Mouse (Mus musculus): ENCODE results near the gene Tnpo1. TPM values are rescaled to one million over a fixed set of nuclear protein-coding genes. Genes with fewer than 3 reads are reported as not detected.
"Not testable (repeated sequence)": the region's sequence is repeated elsewhere in the genome, so short reads cannot be mapped to it uniquely, and the experiment has no call there.

Gene Tnpo1
- total RNA-seq, 2 experiments from 2014 or later = 73.0 to 73.3 TPM

- no peak for DNase-seq (ENCODE audit: low spot score)
- intact Hi-C loops (cut with DNase I) = no loop called here
Observed at GRCm38 (mm10) chr13:98834723-98835122, 91.5 kb downstream of the Tnpo1 start.

GRCm38 (mm10) chr13:98834199-98834598, 92.0 kb downstream of the Tnpo1 start:
- DNase-seq (ENCODE audit: low spot score) = no peak
- intact Hi-C loops (cut with DNase I) = no loop called here

- intact Hi-C loops (cut with DNase I) = no loop called here
- DNase-seq (ENCODE audit: low spot score) = no peak
Observed at GRCm38 (mm10) chr13:98832451-98833450, 93.4 kb downstream of the Tnpo1 start.

DNA sequence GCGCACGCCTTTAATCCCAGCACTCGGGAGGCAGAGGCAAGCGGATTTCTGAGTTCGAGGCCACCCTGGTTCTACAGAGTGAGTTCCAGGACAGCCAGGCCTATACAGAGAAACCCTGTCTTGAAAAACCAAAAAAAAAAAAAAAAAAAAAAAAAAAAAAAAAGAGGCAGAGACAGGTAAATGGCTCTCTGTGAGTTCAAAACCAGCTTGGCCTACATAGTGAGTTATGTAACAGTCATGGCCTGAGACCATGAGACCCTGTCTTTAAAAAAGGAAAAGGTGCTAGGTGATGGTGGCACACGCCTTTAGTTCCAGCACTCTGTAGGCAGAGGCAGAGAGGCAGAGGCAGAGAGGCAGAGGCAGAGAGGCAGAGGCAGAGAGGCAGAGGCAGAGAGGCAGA, 97.2 kb downstream of the Tnpo1 start:
- DNase-seq (ENCODE audit: low spot score); intact Hi-C loops (cut with DNase I): not testable (repeated sequence)

DNA sequence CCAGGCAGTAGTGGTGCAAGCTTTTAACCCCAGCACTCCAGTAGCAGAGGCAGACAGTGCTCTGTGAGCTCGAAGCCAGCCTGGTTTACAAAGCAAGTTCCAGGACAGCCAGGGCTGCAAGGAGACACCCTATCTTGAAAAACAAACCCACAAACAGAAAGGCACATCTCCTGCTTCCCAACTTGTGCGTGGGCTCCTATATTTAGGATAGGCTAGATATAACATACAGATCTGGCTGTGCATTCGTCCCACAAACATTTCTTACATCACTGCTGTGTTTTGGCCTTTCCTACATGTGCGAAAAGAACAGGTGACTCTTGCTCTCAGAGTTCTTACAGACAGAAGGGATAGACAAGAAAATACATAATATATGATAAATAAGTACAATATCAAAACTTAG, 100.6 kb downstream of the Tnpo1 start:
- intact Hi-C loops (cut with DNase I) = no loop called here
- no peak for DNase-seq (ENCODE audit: low spot score)

DNA sequence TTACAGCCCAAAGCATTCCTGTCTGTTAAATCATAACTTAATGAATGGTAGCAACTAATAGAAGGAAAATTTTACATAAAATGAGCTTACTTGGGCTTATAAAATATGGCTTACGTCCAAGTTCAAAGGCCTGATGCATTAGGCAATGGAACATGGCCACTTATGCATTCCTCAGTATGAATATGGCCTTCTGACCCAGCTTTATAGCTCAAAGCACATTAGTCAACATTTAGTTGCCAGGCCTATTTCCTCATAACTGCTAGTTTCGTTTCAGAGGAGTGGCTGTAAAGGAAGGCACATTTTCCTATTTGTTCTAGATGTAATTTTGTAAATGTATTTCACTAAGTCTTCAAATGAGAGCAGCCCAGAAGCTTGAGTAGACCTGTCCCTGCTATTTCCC, 107.1 kb downstream of the Tnpo1 start:
- intact Hi-C loops (cut with DNase I) = loop anchor here (5.0 kb wide), 1 partner anchor 38 kb away; no protein-coding TSS in a partner anchor

GRCm38 (mm10) chr13:98818205-98818604, 108.0 kb downstream of the Tnpo1 start:
- intact Hi-C loops (cut with DNase I) = loop anchor here (5.0 kb wide), 1 partner anchor 39 kb away; no protein-coding TSS in a partner anchor
- no peak for DNase-seq (ENCODE audit: low spot score)

More for the DNA sequence above, 107.1 kb downstream of the Tnpo1 start:
- no peak for DNase-seq (ENCODE audit: low spot score)

GRCm38 (mm10) chr13:98817766-98818165, 108.4 kb downstream of the Tnpo1 start:
- no peak for DNase-seq (ENCODE audit: low spot score)
- intact Hi-C loops (cut with DNase I) = loop anchor here (5.0 kb wide), 1 partner anchor 40 kb away; no protein-coding TSS in a partner anchor

DNA sequence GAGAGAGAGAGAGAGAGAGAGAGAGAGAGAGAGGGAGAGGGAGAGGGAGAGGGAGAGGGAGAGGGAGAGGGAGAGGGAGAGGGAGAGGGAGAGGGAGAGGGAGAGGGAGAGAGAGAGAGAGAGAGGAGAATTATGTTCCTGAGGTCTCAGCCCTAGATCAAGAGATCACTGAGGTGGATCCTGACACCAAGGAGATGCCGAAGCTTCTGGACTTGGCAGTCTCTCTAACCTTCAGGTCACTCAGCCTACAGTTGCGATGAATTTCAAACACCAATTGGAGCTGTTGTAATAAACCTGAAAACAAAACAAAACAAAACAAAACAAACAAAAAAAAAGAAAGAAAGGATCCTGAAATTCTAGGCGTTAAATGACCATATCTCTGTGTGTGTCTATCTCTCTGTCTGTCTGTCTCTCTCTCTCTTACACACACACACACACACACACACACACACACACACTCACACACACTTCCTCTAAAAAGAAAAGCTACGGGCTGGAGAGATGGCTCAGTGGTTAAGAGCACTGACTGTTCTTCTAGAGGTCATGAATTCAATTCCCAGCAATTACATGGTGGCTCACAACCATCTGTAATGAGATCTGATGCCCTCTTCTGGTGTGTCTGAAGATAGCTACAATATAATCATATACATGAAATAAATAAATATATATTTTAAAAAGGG, 109.1 kb downstream of the Tnpo1 start:
- DNase-seq (ENCODE audit: low spot score) = not testable (repeated sequence)
- intact Hi-C loops (cut with DNase I) = loop anchor here (5.0 kb wide), 1 partner anchor 40 kb away; no protein-coding TSS in a partner anchor

- DNase-seq (ENCODE audit: low spot score) = no peak
- intact Hi-C loops (cut with DNase I) = loop anchor here (5.0 kb wide), 1 partner anchor 41 kb away; no protein-coding TSS in a partner anchor
Observed at GRCm38 (mm10) chr13:98816571-98816970, 109.6 kb downstream of the Tnpo1 start.

GRCm38 (mm10) chr13:98815147-98815785, 110.9 kb downstream of the Tnpo1 start, which contains the start of gene Fcho2:
Gene Fcho2 (minus strand): TSS chr13:98815449.
- intact Hi-C loops (cut with DNase I) = loop anchor here (5.0 kb wide), 1 partner anchor 42 kb away; no protein-coding TSS in a partner anchor

DNA sequence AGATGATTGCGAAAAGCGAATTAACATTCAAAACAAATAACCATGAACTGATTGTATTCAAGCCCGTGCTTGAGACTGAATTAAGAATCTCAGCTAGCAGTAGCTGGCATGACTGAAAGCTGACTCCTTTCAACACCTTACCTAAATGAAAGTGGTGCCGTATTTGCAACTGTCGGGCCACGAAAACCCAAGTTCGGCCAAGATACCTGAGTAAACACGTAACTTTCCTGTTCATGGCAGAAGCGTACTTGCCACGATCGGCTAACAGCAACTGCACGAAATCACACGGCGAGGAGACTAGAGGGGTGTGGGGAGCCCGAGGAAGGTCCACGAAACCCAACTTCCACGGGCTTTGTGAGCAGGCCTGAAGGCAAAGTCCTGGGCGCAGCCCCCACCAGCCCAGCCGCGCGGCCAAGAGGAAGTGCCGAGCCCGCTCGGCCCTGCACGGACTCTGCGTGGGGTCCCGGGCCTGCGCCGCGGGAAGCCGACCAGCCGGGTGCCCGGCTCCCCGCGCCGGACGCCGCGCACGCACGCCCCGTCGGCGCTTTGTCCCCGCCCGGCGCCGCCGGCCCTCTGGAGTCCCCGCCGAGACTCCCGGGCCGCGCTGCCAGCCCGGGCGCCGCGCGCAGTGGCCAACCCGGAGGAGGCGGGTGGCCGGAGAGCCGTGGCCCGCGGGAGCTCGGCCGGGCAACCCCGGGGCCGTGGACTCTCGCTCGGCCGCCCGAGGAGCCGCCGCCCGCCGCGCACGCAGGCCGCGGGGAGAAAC, 111.7 kb downstream of the Tnpo1 start:
- peak; percentile 44 for DNase-seq (ENCODE audit: low spot score)
- intact Hi-C loops (cut with DNase I) = loop anchor here (5.0 kb wide), 2 partner anchors 43 to 113 kb away; partner anchors contain the start of gene Tnpo1

More at GRCm38 (mm10) chr13:98815147-98815785, 110.9 kb downstream of the Tnpo1 start, which contains the start of gene Fcho2:
- DNase-seq (ENCODE audit: low spot score) = peak; percentile 99

DNA sequence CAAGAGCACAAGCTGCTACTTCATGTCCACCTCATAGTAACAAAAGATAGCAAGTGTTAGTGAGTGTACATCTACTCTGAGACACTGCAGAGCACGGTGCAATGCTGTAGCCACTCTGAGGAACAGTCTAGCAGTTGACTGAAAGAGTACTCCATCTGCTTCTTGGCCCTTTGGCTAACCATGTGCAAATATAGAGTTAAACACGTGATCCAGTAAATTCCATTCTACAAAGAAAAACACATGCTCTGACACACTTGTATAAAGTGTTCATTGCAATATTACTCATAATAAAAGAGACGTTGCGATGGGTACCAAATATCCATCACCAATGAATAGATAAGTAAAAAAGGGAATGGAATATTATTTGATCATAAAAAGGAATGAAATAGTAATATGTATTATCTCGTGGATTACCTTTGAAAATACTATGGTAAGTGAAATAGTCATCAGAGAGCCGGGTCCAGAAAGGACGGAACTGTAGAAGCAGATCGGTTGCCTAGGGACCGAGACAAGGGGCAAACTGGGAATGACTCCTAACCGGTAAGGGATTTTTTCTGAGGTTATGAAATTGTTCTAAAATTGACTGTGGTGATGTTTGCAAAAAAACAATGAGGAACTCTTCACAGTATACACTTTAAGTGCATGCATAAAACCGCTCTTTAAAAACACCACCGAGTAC, 112.4 kb downstream of the Tnpo1 start:
- intact Hi-C loops (cut with DNase I) = loop anchor here (5.0 kb wide), 1 partner anchor 114 kb away; the partner anchor contains the start of gene Tnpo1
- no peak for DNase-seq (ENCODE audit: low spot score)

GRCm38 (mm10) chr13:98813167-98813566, 113.0 kb downstream of the Tnpo1 start:
- intact Hi-C loops (cut with DNase I) = loop anchor here (5.0 kb wide), 1 partner anchor 114 kb away; the partner anchor contains the start of gene Tnpo1
- no peak for DNase-seq (ENCODE audit: low spot score)

- no peak for DNase-seq (ENCODE audit: low spot score)
- intact Hi-C loops (cut with DNase I) = loop anchor here (5.0 kb wide), 1 partner anchor 115 kb away; the partner anchor contains the start of gene Tnpo1
Observed at GRCm38 (mm10) chr13:98812285-98812684, 113.9 kb downstream of the Tnpo1 start.

DNA sequence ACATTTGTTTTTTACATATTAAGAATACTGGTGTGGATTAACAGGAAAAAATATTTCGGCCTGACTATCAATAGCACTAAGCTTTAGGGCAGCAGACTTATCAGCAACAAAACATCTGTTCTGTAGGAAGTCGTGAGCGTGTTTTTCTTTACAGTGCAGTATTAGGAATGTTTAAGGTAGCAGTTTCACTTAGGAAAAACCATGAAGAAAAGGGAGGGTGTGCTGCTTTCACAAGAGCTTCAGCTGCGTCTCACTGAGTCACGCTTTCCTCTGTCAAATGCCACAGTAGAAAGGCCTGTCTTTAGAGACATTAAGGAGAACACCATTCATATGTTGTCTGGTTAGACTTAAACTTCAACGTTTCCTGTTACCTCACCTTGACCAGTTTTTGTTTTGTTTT, 116.0 kb downstream of the Tnpo1 start:
- intact Hi-C loops (cut with DNase I) = loop anchor here (5.0 kb wide), 1 partner anchor 117 kb away; the partner anchor contains the start of gene Tnpo1
- no peak for DNase-seq (ENCODE audit: low spot score)

DNA sequence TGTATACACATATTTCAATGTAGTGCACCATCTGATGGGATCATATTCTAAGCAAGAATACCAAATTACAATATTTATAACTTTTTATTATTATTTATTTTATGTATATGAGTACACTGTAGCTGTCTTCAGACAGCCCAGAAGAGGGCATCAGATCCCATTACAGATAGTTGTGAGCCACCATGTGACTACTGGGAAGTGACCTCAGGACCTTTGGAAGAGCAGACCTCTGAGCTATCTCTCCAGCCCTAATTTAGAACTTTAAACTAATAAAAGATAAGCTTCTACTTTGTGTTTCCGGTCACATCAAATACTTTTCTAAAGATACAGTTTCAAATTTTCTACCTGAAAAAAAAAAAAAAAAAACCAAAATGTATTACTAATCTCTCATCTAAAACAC, 117.1 kb downstream of the Tnpo1 start:
- no peak for DNase-seq (ENCODE audit: low spot score)
- intact Hi-C loops (cut with DNase I) = no loop called here

GRCm38 (mm10) chr13:98804480-98804879, 121.7 kb downstream of the Tnpo1 start:
- no peak for DNase-seq (ENCODE audit: low spot score)
- intact Hi-C loops (cut with DNase I) = no loop called here

Measured in heart, postnatal 25 days (tissue).